Mouse (Mus musculus) forebrain, embryonic 14.5 days (tissue): ENCODE measurements around the gene Osgin1. TPM values are rescaled to one million over a fixed set of nuclear protein-coding genes. Genes with fewer than 3 reads are reported as not detected.

ENCODE experiments used
- ATAC-seq: fragments of 200-750 bp; cut with Nextera tagmentation; 2 replicates; pipeline ENCODE4 v1.8.0; 2017; ENCODE audit warnings: mild to moderate bottlenecking, moderate library complexity
- DNase-seq: peaks from one replicate; pipeline ENCODE4 v3.0.0-alpha.2; 2015; ENCODE audit warnings: low spot score
- H3K27ac ChIP-seq: fragments of 300-500 bp; sonication (generic); 2 replicates; pipeline ENCODE4 v1.5.1; 2014; ENCODE audit warnings: low read depth, mild to moderate bottlenecking, control low read depth, low read length, moderate library complexity
- H3K27me3 ChIP-seq: fragments of 300-500 bp; sonication (generic); replicated peaks from 2 replicates; pipeline ENCODE4 v1.6.1; 2014; ENCODE audit warnings: low read length, control low read depth, mixed read lengths; ENCODE audit not compliant: control insufficient read depth, insufficient read depth
- H3K36me3 ChIP-seq: fragments of 300-500 bp; sonication (generic); 2 replicates; pipeline ENCODE4 v1.6.1; 2014; ENCODE audit warnings: low read length, control low read depth; ENCODE audit not compliant: control insufficient read depth, insufficient read depth
- H3K4me1 ChIP-seq: fragments of 300-500 bp; sonication (generic); 2 replicates; pipeline ENCODE4 v1.6.1; 2014; ENCODE audit warnings: antibody characterized with exemption, low read length, control low read depth; ENCODE audit not compliant: control insufficient read depth, insufficient read depth
- H3K4me2 ChIP-seq: fragments of 300-500 bp; sonication (generic); 2 replicates; pipeline ENCODE4 v1.6.1; 2014; ENCODE audit warnings: mild to moderate bottlenecking, control low read depth, low read length
- H3K4me3 ChIP-seq: fragments of 300-500 bp; sonication (generic); 2 replicates; pipeline ENCODE4 v1.5.1; 2014; ENCODE audit warnings: low read depth, low read length, control low read depth
- H3K9ac ChIP-seq: fragments of 300-500 bp; sonication (generic); 2 replicates; pipeline ENCODE4 v1.6.1; 2014; ENCODE audit warnings: mild to moderate bottlenecking, low read length, control low read depth, moderate library complexity
- H3K9me3 ChIP-seq: fragments of 300-500 bp; sonication (generic); replicated peaks from 2 replicates; pipeline ENCODE4 v1.6.1; 2016; ENCODE audit warnings: low read length, control low read depth, mixed read lengths; ENCODE audit not compliant: control insufficient read depth
- WGBS: fragments of 180-500 bp; shearing (Covaris S2); extraction: QIAGEN DNeasy Blood & Tissue Kit; methylation state at CpG from one replicate; pipeline ENCODE4 v1.1.7; 2014; 5-methylcytosine and 5-hydroxymethylcytosine counted together
- polyA plus RNA-seq: library from polyadenylated mRNA; unstranded; fragments of >200 nt; fragmentation: Nextera tagmentation; extraction: Ambion mirVana; gene quantifications from 2 replicates; pipeline ENCODE4 v1.2.1, GENCODE M21; 2014

The Osgin1 gene
- polyA plus RNA-seq, 1 experiment from 2014 or later = 0.28 TPM

- Histone ChIP-seq H3K9ac (no peak overlapping the region), H3K27ac (no peak overlapping the region), H3K4me3 (no peak overlapping the region), H3K9me3 (no peaks in the 10 kb centered on the region), H3K4me1 (no peaks in the 10 kb centered on the region), H3K36me3 (no peaks in the 10 kb centered on the region), H3K27me3 (no peaks in the 10 kb centered on the region), H3K4me2 (no peak overlapping the region)
- DNase-seq (no peak), ATAC-seq (no peak)
- 72% methylated on average over 7 of the region's 7 CpGs for WGBS
These were observed 13.6 kb upstream of the Osgin1 start for GRCm38 (mm10) chr8:119420318-119420717.

GRCm38 (mm10) chr8:119421603-119422122 is 12.3 kb upstream of the Osgin1 start:
- Histone ChIP-seq H3K4me3 (no peak overlapping the region), H3K4me1 (no peaks in the 10 kb centered on the region), H3K27me3 (no peaks in the 10 kb centered on the region), H3K4me2 (no peak overlapping the region), H3K27ac (no peak overlapping the region), H3K9ac (no peak overlapping the region), H3K36me3 (no peaks in the 10 kb centered on the region), H3K9me3 (no peaks in the 10 kb centered on the region)
- ATAC-seq (no peak), DNase-seq (no peak)
- WGBS = 61% methylated on average over 9 of the region's 9 CpGs

- DNase-seq (peak; percentile 15), ATAC-seq (no peak)
- Histone ChIP-seq H3K27ac (no peak overlapping the region), H3K9me3 (no peaks in the 10 kb centered on the region), H3K36me3 (no peaks in the 10 kb centered on the region), H3K4me1 (no peaks in the 10 kb centered on the region), H3K4me2 (no peak overlapping the region), H3K9ac (no peak overlapping the region), H3K27me3 (no peaks in the 10 kb centered on the region), H3K4me3 (no peak overlapping the region)
- 53% methylated on average over 9 of the region's 9 CpGs for WGBS
These were observed 11.7 kb upstream of the Osgin1 start for GRCm38 (mm10) chr8:119422123-119422711.

- WGBS = 69% methylated on average over 9 of the region's 9 CpGs
- Histone ChIP-seq H3K27me3 (no peaks in the 10 kb centered on the region), H3K9ac (no peak overlapping the region), H3K4me3 (no peak overlapping the region), H3K9me3 (no peaks in the 10 kb centered on the region), H3K4me1 (no peaks in the 10 kb centered on the region), H3K27ac (no peak overlapping the region), H3K4me2 (no peak overlapping the region), H3K36me3 (no peaks in the 10 kb centered on the region)
- no peak for ATAC-seq
- DNase-seq = peak; percentile 32
These were observed 10.2 kb upstream of the Osgin1 start for GRCm38 (mm10) chr8:119423631-119424141.

GRCm38 (mm10) chr8:119424199-119424733 is 9.7 kb upstream of the Osgin1 start:
- H3K4me1 ChIP-seq = no peaks in the 10 kb centered on the region
- DNase-seq = no peak
- 0 out of 2 replicates have a peak overlapping the region, but pooled peaks have one; percentile 14 for H3K27ac ChIP-seq
- H3K36me3 ChIP-seq = no peaks in the 10 kb centered on the region
- 85% methylated on average over 10 of the region's 10 CpGs for WGBS
- no peak overlapping the region for H3K9ac ChIP-seq
- no peaks in the 10 kb centered on the region for H3K9me3 ChIP-seq
- no peaks in the 10 kb centered on the region for H3K27me3 ChIP-seq
- no peak overlapping the region for H3K4me3 ChIP-seq
- ATAC-seq = no peak
- no peak overlapping the region for H3K4me2 ChIP-seq

- Histone ChIP-seq H3K4me3 (no peak overlapping the region), H3K36me3 (no peaks in the 10 kb centered on the region), H3K4me2 (no peak overlapping the region), H3K9ac (no peak overlapping the region), H3K4me1 (no peaks in the 10 kb centered on the region), H3K9me3 (no peaks in the 10 kb centered on the region), H3K27ac (no peak overlapping the region), H3K27me3 (no peaks in the 10 kb centered on the region)
- ATAC-seq = no peak
- WGBS = 80% methylated on average over 10 of the region's 10 CpGs
- no peak for DNase-seq
These were observed 9.2 kb upstream of the Osgin1 start for GRCm38 (mm10) chr8:119424740-119425139.

GRCm38 (mm10) chr8:119425533-119425932 is 8.4 kb upstream of the Osgin1 start:
- H3K36me3 ChIP-seq = no peaks in the 10 kb centered on the region
- no peaks in the 10 kb centered on the region for H3K4me1 ChIP-seq
- H3K9me3 ChIP-seq = no peaks in the 10 kb centered on the region
- no peak overlapping the region for H3K4me3 ChIP-seq
- no peaks in the 10 kb centered on the region for H3K27me3 ChIP-seq
- no peak overlapping the region for H3K9ac ChIP-seq
- 91% methylated on average over 10 of the region's 10 CpGs for WGBS
- no peak overlapping the region for H3K27ac ChIP-seq
- no peak overlapping the region for H3K4me2 ChIP-seq
- ATAC-seq (no peak), DNase-seq (no peak)

GRCm38 (mm10) chr8:119426069-119426735 is 7.7 kb upstream of the Osgin1 start:
- no peaks in the 10 kb centered on the region for H3K4me1 ChIP-seq
- H3K27me3 ChIP-seq = no peaks in the 10 kb centered on the region
- DNase-seq (no peak), ATAC-seq (no peak)
- 89% methylated on average over 6 of the region's 6 CpGs for WGBS
- no peak overlapping the region for H3K4me3 ChIP-seq
- H3K9ac ChIP-seq = no peak overlapping the region
- H3K36me3 ChIP-seq = no peaks in the 10 kb centered on the region
- no peak overlapping the region for H3K4me2 ChIP-seq
- H3K27ac ChIP-seq = no peak overlapping the region
- no peaks in the 10 kb centered on the region for H3K9me3 ChIP-seq
